Mouse (Mus musculus) liver (tissue): ENCODE results near the gene 1700066M21Rik.

ENCODE experiments used
- DNase-seq: peaks from one replicate; pipeline ENCODE4 v3.0.0-alpha.2; 2020; ENCODE audit warnings: mixed read lengths

1700066M21Rik gene

GRCm38 (mm10) chr1:57377376-57378341 lies at the start of gene 1700066M21Rik:
1700066M21Rik (plus strand) TSS chr1:57377620.
- DNase-seq: peak; percentile 96

GRCm38 (mm10) chr1:57329285-57330093 lies 47.9 kb upstream of the 1700066M21Rik start:
- no peak for DNase-seq

- DNase-seq: no peak
Measured at GRCm38 (mm10) chr1:57330228-57330627, 47.2 kb upstream of the 1700066M21Rik start.

- no peak for DNase-seq
Measured at GRCm38 (mm10) chr1:57332040-57332439, 45.4 kb upstream of the 1700066M21Rik start.

- DNase-seq: no peak
Measured at GRCm38 (mm10) chr1:57333550-57334213, 43.7 kb upstream of the 1700066M21Rik start.

GRCm38 (mm10) chr1:57335200-57335599 lies 42.2 kb upstream of the 1700066M21Rik start:
- no peak for DNase-seq

GRCm38 (mm10) chr1:57339156-57339796 lies 38.1 kb upstream of the 1700066M21Rik start:
- no peak for DNase-seq

GRCm38 (mm10) chr1:57341197-57341596 lies 36.2 kb upstream of the 1700066M21Rik start:
- DNase-seq: no peak

- no peak for DNase-seq
Measured at GRCm38 (mm10) chr1:57347487-57347886, 29.9 kb upstream of the 1700066M21Rik start.

- no peak for DNase-seq
Measured at GRCm38 (mm10) chr1:57351941-57352340, 25.5 kb upstream of the 1700066M21Rik start.

GRCm38 (mm10) chr1:57358546-57358945 lies 18.9 kb upstream of the 1700066M21Rik start:
- no peak for DNase-seq

- DNase-seq: no peak
Measured at GRCm38 (mm10) chr1:57367446-57367845, 10.0 kb upstream of the 1700066M21Rik start.

- DNase-seq: no peak
Measured at GRCm38 (mm10) chr1:57369111-57369510, 8.3 kb upstream of the 1700066M21Rik start.

- DNase-seq: no peak
Measured at GRCm38 (mm10) chr1:57370451-57370850, 7.0 kb upstream of the 1700066M21Rik start.

- DNase-seq: no peak
Measured at GRCm38 (mm10) chr1:57375276-57375675, 2.1 kb upstream of the 1700066M21Rik start.

- peak; percentile 12 for DNase-seq
Measured at GRCm38 (mm10) chr1:57376806-57377205, 614 bp upstream of the 1700066M21Rik start.

- no peak for DNase-seq
Measured at GRCm38 (mm10) chr1:57386519-57386918, 9.1 kb downstream of the 1700066M21Rik start.

GRCm38 (mm10) chr1:57387876-57388275 lies 10.5 kb downstream of the 1700066M21Rik start:
- no peak for DNase-seq

- no peak for DNase-seq
Measured at GRCm38 (mm10) chr1:57388402-57389155, 11.2 kb downstream of the 1700066M21Rik start.

- DNase-seq: no peak
Measured at GRCm38 (mm10) chr1:57390993-57391790, 13.8 kb downstream of the 1700066M21Rik start.

GRCm38 (mm10) chr1:57392417-57392816 lies 15.0 kb downstream of the 1700066M21Rik start:
- DNase-seq: no peak
